Mouse (Mus musculus) lung, embryonic 14.5 days (tissue): ENCODE results near the gene Ccp110. TPM values are rescaled to one million over a fixed set of nuclear protein-coding genes. Genes with fewer than 3 reads are reported as not detected.

Experiments used
- ATAC-seq: fragments of 200-750 bp; cut with Nextera tagmentation; 2 replicates; pipeline ENCODE4 v1.8.0; 2017; ENCODE audit warnings: mild to moderate bottlenecking, moderate TSS enrichment, moderate library complexity; ENCODE audit not compliant: insufficient read depth
- DNase-seq: peaks from one replicate; pipeline ENCODE4 v3.0.0-alpha.2; 2015
- H3K27ac ChIP-seq: fragments of 300-500 bp; sonication (generic); 2 replicates; pipeline ENCODE4 v1.5.1; 2014; ENCODE audit warnings: low read depth, mild to moderate bottlenecking, moderate library complexity
- H3K27me3 ChIP-seq: fragments of 300-500 bp; sonication (generic); 2 replicates; pipeline ENCODE4 v1.6.1; 2014; ENCODE audit warnings: low read length, control low read depth; ENCODE audit not compliant: insufficient read depth
- H3K36me3 ChIP-seq: fragments of 300-500 bp; sonication (generic); 2 replicates; pipeline ENCODE4 v1.6.1; 2014; ENCODE audit warnings: control low read depth; ENCODE audit not compliant: insufficient read depth
- H3K4me1 ChIP-seq: fragments of 300-500 bp; sonication (generic); 2 replicates; pipeline ENCODE4 v1.6.1; 2014; ENCODE audit warnings: antibody characterized with exemption, control low read depth; ENCODE audit not compliant: insufficient read depth
- H3K4me2 ChIP-seq: fragments of 300-500 bp; sonication (generic); 2 replicates; pipeline ENCODE4 v1.6.1; 2014; ENCODE audit warnings: mild to moderate bottlenecking
- H3K4me3 ChIP-seq: fragments of 300-500 bp; sonication (generic); 2 replicates; pipeline ENCODE4 v1.5.1; 2014; ENCODE audit warnings: low read depth, low read length
- H3K9ac ChIP-seq: fragments of 300-500 bp; sonication (generic); 2 replicates; pipeline ENCODE4 v1.6.1; 2014
- H3K9me3 ChIP-seq: fragments of 300-500 bp; sonication (generic); 2 replicates; pipeline ENCODE4 v1.6.1; 2016; ENCODE audit warnings: low read depth, low read length, control low read depth
- CTCF ChIP-seq: IDR thresholded peaks from 2 replicates; pipeline ENCODE4 v1.5.1; 2016; ENCODE audit warnings: antibody characterized with exemption, low read depth
- WGBS: fragments of 180-500 bp; shearing (Covaris S2); extraction: QIAGEN DNeasy Blood & Tissue Kit; methylation state at CpG from one replicate; pipeline ENCODE4 v1.1.7; 2014; 5-methylcytosine and 5-hydroxymethylcytosine counted together
- polyA plus RNA-seq: library from polyadenylated mRNA; unstranded; fragments of >200 nt; fragmentation: Nextera tagmentation; extraction: Ambion mirVana; gene quantifications from 2 replicates; pipeline ENCODE4 v1.2.1, GENCODE M21; 2014

The Ccp110 gene
- polyA plus RNA-seq, 1 experiment from 2014 or later = 13.5 TPM

DNA sequence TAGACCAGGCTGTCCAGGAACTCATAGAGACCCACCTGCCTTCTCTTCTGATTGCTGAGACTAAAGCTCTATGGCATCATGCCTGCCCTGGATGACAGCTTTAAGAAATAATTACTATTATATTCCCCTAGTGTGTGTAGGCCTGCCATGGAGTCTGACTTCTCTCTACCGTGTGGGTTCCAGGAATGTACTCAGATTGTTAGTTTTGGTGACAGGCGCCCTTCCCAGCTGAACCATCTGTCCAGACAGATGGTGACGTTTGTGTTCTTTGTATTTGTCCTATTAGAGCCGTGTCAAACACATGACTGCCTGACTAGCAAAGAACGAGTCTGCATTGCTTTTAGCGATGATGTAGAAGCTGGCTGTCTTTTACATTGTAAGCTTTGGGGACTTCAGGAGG is 66.2 kb downstream of the Ccp110 start:
- Histone ChIP-seq H3K4me2 (no peak overlapping the region), H3K4me1 (no peaks in the 10 kb centered on the region), H3K27ac (no peak overlapping the region), H3K4me3 (no peak overlapping the region), H3K9ac (no peak overlapping the region), H3K9me3 (no peaks in the 10 kb centered on the region), H3K27me3 (no peaks in the 10 kb centered on the region), H3K36me3 (peaks cover 18% of the 10 kb centered on the region; the same call in 1 of the 2 replicates)
- ATAC-seq (no peak), DNase-seq (no peak)
- no peak for TF ChIP-seq CTCF
- 68% methylated on average over 6 of the region's 6 CpGs for WGBS

DNA sequence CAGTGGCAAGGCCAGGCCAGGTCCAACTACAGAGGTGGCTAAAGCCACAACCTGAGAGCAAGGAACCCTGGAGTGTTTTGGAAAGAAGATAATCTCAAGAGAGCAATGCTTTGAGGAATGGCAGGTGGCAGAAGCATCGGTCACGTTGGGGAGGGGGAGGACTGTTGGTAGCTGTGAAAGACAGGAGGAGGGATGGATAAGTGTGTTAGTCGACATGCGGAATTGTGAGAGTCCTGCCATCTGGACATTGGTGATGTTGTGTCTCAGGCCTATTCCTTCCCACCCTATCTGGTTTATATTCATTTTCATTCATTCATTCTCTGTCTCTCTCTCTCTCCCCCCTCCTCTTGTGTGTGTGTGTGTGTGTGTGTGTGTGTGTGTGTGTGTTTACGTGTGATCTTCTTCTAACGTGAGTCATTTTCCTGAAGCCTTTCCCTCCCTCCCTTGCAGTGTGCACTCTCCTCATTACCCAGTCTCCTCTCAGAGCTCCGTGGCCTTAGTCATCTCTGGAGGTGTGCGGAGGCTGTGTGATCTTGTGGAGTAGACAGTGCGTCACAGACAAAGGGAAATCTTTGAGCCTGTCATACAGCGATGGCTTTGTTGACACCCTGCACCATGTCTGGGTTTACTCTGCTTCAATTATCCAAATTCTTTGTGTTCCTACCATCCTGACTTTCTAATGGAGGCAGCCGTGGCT is 71.1 kb downstream of the Ccp110 start:
- Histone ChIP-seq H3K27me3 (no peaks in the 10 kb centered on the region), H3K9ac (no peak overlapping the region), H3K4me3 (no peak overlapping the region), H3K4me1 (no peaks in the 10 kb centered on the region), H3K9me3 (no peaks in the 10 kb centered on the region), H3K36me3 (peaks cover 10% of the 10 kb centered on the region; the same call in 1 of the 2 replicates), H3K27ac (no peak overlapping the region), H3K4me2 (no peak overlapping the region)
- TF ChIP-seq CTCF = no peak
- ATAC-seq = no peak
- 78% methylated on average over 11 of the region's 11 CpGs for WGBS
- DNase-seq = no peak

DNA sequence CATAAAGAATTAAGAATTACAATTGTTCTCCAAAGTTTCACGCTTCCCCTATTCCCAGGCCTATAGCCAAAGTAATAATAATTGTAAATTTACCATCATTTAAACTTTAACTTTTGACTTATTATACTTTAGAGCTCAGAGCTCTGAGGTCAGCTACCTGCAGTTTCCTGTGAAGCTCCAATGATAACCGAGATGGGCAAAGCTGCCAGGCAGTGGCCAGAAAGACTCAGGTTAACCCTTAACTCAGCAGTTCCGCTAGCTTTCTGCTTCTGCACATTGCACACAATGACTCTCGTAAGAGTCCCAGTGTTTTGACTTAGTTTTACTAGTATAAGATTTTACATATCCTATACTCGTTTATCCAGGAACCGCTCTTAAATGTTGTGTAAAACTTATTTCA is 73.7 kb downstream of the Ccp110 start:
- ATAC-seq = no peak
- DNase-seq = no peak
- no peaks in the 10 kb centered on the region for H3K4me1 ChIP-seq
- no peaks in the 10 kb centered on the region for H3K27me3 ChIP-seq
- 80% methylated on average over 6 of the region's 6 CpGs for WGBS
- 0 out of 2 replicates have a peak, but pooled peaks cover 4% of the 10 kb centered on the region for H3K36me3 ChIP-seq
- H3K4me2 ChIP-seq = no peak overlapping the region
- H3K27ac ChIP-seq = no peak overlapping the region
- no peak for TF ChIP-seq CTCF
- no peaks in the 10 kb centered on the region for H3K9me3 ChIP-seq
- H3K4me3 ChIP-seq = no peak overlapping the region
- no peak overlapping the region for H3K9ac ChIP-seq

Other genes with a start within 250 kb of the Ccp110 start
- gene Itpripl2, start 220.6 kb upstream of the Ccp110 start, polyA plus RNA-seq = 4.0 and 4.1 TPM in 2 replicates
- gene Coq7, start 179.2 kb upstream of the Ccp110 start, polyA plus RNA-seq = 117 and 132 TPM in 2 replicates
- 1.7 and 2.2 TPM in 2 replicates for gene Tmc7, start 127.8 kb upstream of the Ccp110 start, polyA plus RNA-seq
- gene Tmc5, start 115.3 kb upstream of the Ccp110 start, polyA plus RNA-seq = 0.08 TPM in 1 of 2 replicates, not detected in the other
- 102 and 106 TPM in 2 replicates for gene Gde1, start 6.8 kb upstream of the Ccp110 start, polyA plus RNA-seq
- 63.4 and 66.3 TPM in 2 replicates for gene Vps35l, start 27.7 kb downstream of the Ccp110 start, polyA plus RNA-seq
- gene Iqck, start 143.2 kb downstream of the Ccp110 start, polyA plus RNA-seq = 3.1 and 3.2 TPM in 2 replicates
- gene Knop1, start 143.7 kb downstream of the Ccp110 start, polyA plus RNA-seq = 89.8 and 95.9 TPM in 2 replicates